In genomic region chr9:110703951-110704350, GRCm38 (mm10) we compare ENCODE assay signal across 18 mouse cellular contexts. TPM values are rescaled to one million over a fixed set of nuclear protein-coding genes. Genes with fewer than 3 reads are reported as not detected.
"Had no signal": no experiment of that assay in that cellular context is flagged by ENCODE, and none has a peak within 500 bp of the region (broad histone marks: within the 10 kb centered on the region; RNA-seq: fewer than 3 reads in every experiment).

No protein-coding gene starts in this region.

- H3K27ac ChIP-seq: neural tube, embryonic 13.5 days; neural tube, embryonic 15.5 days; stomach, embryonic 15.5 days had no signal

- H3K4me1 ChIP-seq: stomach, embryonic 15.5 days had no signal

- H3K9ac ChIP-seq: neural tube, embryonic 13.5 days; neural tube, embryonic 15.5 days; stomach, embryonic 15.5 days had no signal

- H3K4me2 ChIP-seq: neural tube, embryonic 13.5 days; neural tube, embryonic 15.5 days; stomach, embryonic 15.5 days had no signal

- DNase-seq: retina, postnatal 1 day; right cerebral cortex, adult 18-20 months; right cerebral cortex, postnatal 14 days; right cerebral cortex, postnatal 25 days; right cerebral cortex, postnatal 4 days; spleen, adult 18-20 months; thymus, adult 18-20 months; thymus, adult 2 months; thymus, postnatal 14 days; thymus, postnatal 25 days; thymus, postnatal 36 days; thymus, postnatal 4 days had no signal

- H3K27me3 ChIP-seq: neural tube, embryonic 13.5 days; neural tube, embryonic 15.5 days; stomach, embryonic 15.5 days had no signal

- H3K4me3 ChIP-seq: neural tube, embryonic 13.5 days; neural tube, embryonic 15.5 days; stomach, embryonic 15.5 days had no signal

- H3K9me3 ChIP-seq: neural tube, embryonic 13.5 days; neural tube, embryonic 15.5 days; stomach, embryonic 15.5 days had no signal

RNA-seq across cellular contexts. Expression of gene Myl3, which starts 37.7 kb away (rescaled TPM):
- total RNA-seq: neutrophil, adult 5-6 weeks had no signal
- polyA plus RNA-seq: small intestine, adult 2 months; urinary bladder, adult 2 months had no signal

RNA-seq across cellular contexts. Expression of gene Pth1r, which starts 43.0 kb away (rescaled TPM):
- total RNA-seq: neutrophil, adult 5-6 weeks had no signal
